Comparison of ENCODE assay signal across 12 mouse cellular contexts in the genomic region with DNA sequence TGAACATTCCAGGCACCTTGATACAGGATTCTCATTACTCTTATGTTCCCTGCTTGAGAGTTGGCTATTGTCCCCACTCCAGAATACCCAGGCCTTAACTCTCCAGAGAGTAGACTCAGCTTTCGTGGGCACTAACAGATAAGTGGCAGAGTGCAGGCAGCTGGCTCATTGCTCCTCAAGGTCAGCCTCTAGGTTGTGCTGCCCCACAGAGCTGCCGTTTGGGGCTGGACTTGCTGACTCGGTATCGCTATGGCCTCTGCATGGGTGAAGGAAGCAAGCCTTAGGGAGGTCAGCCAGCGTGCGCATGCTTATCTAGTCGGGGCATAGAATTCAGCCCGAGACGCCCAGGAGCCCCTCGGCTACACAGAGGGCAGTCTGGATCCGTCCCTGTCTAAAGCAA. TPM values are rescaled to one million over a fixed set of nuclear protein-coding genes. Genes with fewer than 3 reads are reported as not detected.
DNase-seq lines count a peak whose midpoint lies in the region; ATAC-seq and TF ChIP-seq lines count a peak whose summit lies in the region.
"Had no signal": no experiment of that assay in that cellular context is flagged by ENCODE, and none has a peak within 500 bp of the region (broad histone marks: within the 10 kb centered on the region; RNA-seq: fewer than 3 reads in every experiment).

No protein-coding gene starts in this region.

- no peak overlapping the region for H3K27ac ChIP-seq in intestine, embryonic 16.5 days (ENCODE audit: low read length)
- H3K27ac ChIP-seq in intestine, embryonic 15.5 days, result no peak overlapping the region
- peak overlapping the region; percentile 70 for H3K27ac ChIP-seq in heart, postnatal 0 days (ENCODE audit: low read depth)
- H3K27ac ChIP-seq in embryonic facial prominence, embryonic 10.5 days (replicated peaks), result no peak overlapping the region
- H3K27ac ChIP-seq: lung, embryonic 15.5 days had no signal

- WGBS in intestine, embryonic 16.5 days, result 71% methylated on average over 11 of the region's 11 CpGs
- WGBS in intestine, embryonic 15.5 days, result 81% methylated on average over 11 of the region's 11 CpGs
- WGBS in heart, postnatal 0 days, result 22% methylated on average over 11 of the region's 11 CpGs
- WGBS in embryonic facial prominence, embryonic 10.5 days, result 79% methylated on average over 11 of the region's 11 CpGs

- H3K9ac ChIP-seq in intestine, embryonic 16.5 days (ENCODE audit: low read depth, low read length), result no peak overlapping the region
- H3K9ac ChIP-seq in intestine, embryonic 15.5 days, result no peak overlapping the region
- no peak overlapping the region for H3K9ac ChIP-seq in heart, postnatal 0 days (replicated peaks; ENCODE audit: low read depth, low read length)
- H3K9ac ChIP-seq: lung, embryonic 15.5 days had no signal

- no peak overlapping the region for H3K4me2 ChIP-seq in intestine, embryonic 16.5 days (ENCODE audit: low read depth, low read length)
- H3K4me2 ChIP-seq in intestine, embryonic 15.5 days (replicated peaks), result no peak overlapping the region
- H3K4me2 ChIP-seq in heart, postnatal 0 days (ENCODE audit: low read depth, low read length), result no peak overlapping the region
- H3K4me2 ChIP-seq: lung, embryonic 15.5 days had no signal

- H3K36me3 ChIP-seq in intestine, embryonic 16.5 days (ENCODE audit: control insufficient read depth, insufficient read depth, low read length), result peaks cover 6% of the 10 kb centered on the region
- no peaks in the 10 kb centered on the region for H3K36me3 ChIP-seq in intestine, embryonic 15.5 days
- H3K36me3 ChIP-seq in heart, postnatal 0 days (replicated peaks; ENCODE audit: control insufficient read depth, insufficient read depth, low read length), result peaks cover 7% of the 10 kb centered on the region; the same call in 1 of the 2 replicates
- peaks cover 30% of the 10 kb centered on the region for H3K36me3 ChIP-seq in embryonic facial prominence, embryonic 10.5 days (replicated peaks)

- TF ChIP-seq EP300 in heart, postnatal 0 days (IDR thresholded peaks at IDR 0.05; ENCODE audit: low read depth), result no peak

- TF ChIP-seq CTCF in heart, postnatal 0 days (IDR thresholded peaks at IDR 0.05; ENCODE audit: low read depth), result peak; percentile 10; the same call in 1 of the 2 replicates

- H3K9me3 ChIP-seq in intestine, embryonic 16.5 days (ENCODE audit: control insufficient read depth, low read length), result no peaks in the 10 kb centered on the region; the same call in 1 of the 2 replicates
- H3K9me3 ChIP-seq in intestine, embryonic 15.5 days, result no peaks in the 10 kb centered on the region
- H3K9me3 ChIP-seq in heart, postnatal 0 days (replicated peaks; ENCODE audit: control insufficient read depth, low read length), result no peaks in the 10 kb centered on the region
- peaks cover 7% of the 10 kb centered on the region; the same call in 1 of the 2 replicates for H3K9me3 ChIP-seq in embryonic facial prominence, embryonic 10.5 days
- H3K9me3 ChIP-seq: lung, embryonic 15.5 days had no signal

- DNase-seq in testis, postnatal 14 days (ENCODE audit: low spot score), result peak; percentile 25
- no peak for DNase-seq in testis, postnatal 10 days (ENCODE audit: low spot score)
- peak; percentile 76 for DNase-seq in heart, postnatal 0 days (ENCODE audit: low spot score)
- no peak for DNase-seq in embryonic facial prominence, embryonic 10.5 days (ENCODE audit: low spot score)
- DNase-seq in lung, adult 18-20 months, result no peak
- DNase-seq in right cerebral cortex, postnatal 4 days, result no peak
- DNase-seq: cerebellum, adult 11-12 months had no signal

- peak; percentile 27; the same call in 1 of the 2 replicates for ATAC-seq in intestine, embryonic 16.5 days
- no peak for ATAC-seq in intestine, embryonic 15.5 days
- ATAC-seq in heart, postnatal 0 days (ENCODE audit: insufficient read depth, low read depth), result peak; percentile 88
- ATAC-seq: forebrain, embryonic 14.5 days had no signal

- H3K4me1 ChIP-seq in intestine, embryonic 16.5 days (ENCODE audit: control insufficient read depth, insufficient read depth, low read length), result no peaks in the 10 kb centered on the region; the same call in 1 of the 2 replicates
- H3K4me1 ChIP-seq in intestine, embryonic 15.5 days (replicated peaks), result 0 out of 2 replicates have a peak, but pooled peaks cover 2% of the 10 kb centered on the region
- H3K4me1 ChIP-seq in heart, postnatal 0 days (ENCODE audit: control insufficient read depth, insufficient read depth), result peaks cover 13% of the 10 kb centered on the region
- peaks cover 14% of the 10 kb centered on the region for H3K4me1 ChIP-seq in embryonic facial prominence, embryonic 10.5 days

- H3K4me3 ChIP-seq in intestine, embryonic 16.5 days (ENCODE audit: low read length), result no peak overlapping the region
- no peak overlapping the region for H3K4me3 ChIP-seq in intestine, embryonic 15.5 days (replicated peaks)
- H3K4me3 ChIP-seq in heart, postnatal 0 days (ENCODE audit: low read depth, low read length), result no peak overlapping the region
- no peak overlapping the region for H3K4me3 ChIP-seq in embryonic facial prominence, embryonic 10.5 days
- H3K4me3 ChIP-seq: lung, embryonic 15.5 days; myocyte had no signal

- H3K27me3 ChIP-seq in intestine, embryonic 16.5 days (replicated peaks; ENCODE audit: control insufficient read depth, insufficient read depth, low read length), result no peaks in the 10 kb centered on the region
- H3K27me3 ChIP-seq in intestine, embryonic 15.5 days (replicated peaks), result no peaks in the 10 kb centered on the region
- no peaks in the 10 kb centered on the region for H3K27me3 ChIP-seq in heart, postnatal 0 days (ENCODE audit: control insufficient read depth, insufficient read depth, low read length)
- H3K27me3 ChIP-seq in embryonic facial prominence, embryonic 10.5 days (replicated peaks; ENCODE audit: low read depth, poor library complexity, severe bottlenecking), result no peaks in the 10 kb centered on the region
- H3K27me3 ChIP-seq: lung, embryonic 15.5 days had no signal

RNA-seq across cellular contexts. Expression of a gene that starts 13.3 kb away (rescaled TPM):
- 80.5 and 86.7 TPM in 2 replicates for polyA plus RNA-seq in intestine, embryonic 16.5 days (2015; fragmentation: Nextera tagmentation; extraction: Ambion mirVana)
- polyA plus RNA-seq in intestine, embryonic 15.5 days (2015; fragmentation: Nextera tagmentation; extraction: Ambion mirVana), result 89.0 and 93.3 TPM in 2 replicates
- 36.8 and 162 TPM in 2 replicates for total RNA-seq in heart, postnatal 0 days (2014; rRNA removed; ENCODE audit: low replicate concordance)
- polyA plus RNA-seq in heart, postnatal 0 days (2015; fragmentation: Nextera tagmentation; extraction: Ambion mirVana), result 47.5 and 50.3 TPM in 2 replicates
- 45.7 and 46.6 TPM in 2 replicates for polyA plus RNA-seq in embryonic facial prominence, embryonic 10.5 days (2016; fragmentation: Nextera tagmentation; extraction: Ambion mirVana)

Comparison
In these comparisons a context has a peak if more than half of its experiments do, and no peak if none do; other contexts are left out.
1. DNase-seq: peak in testis, postnatal 14 days (single experiment) and heart, postnatal 0 days (single experiment); none in testis, postnatal 10 days (single experiment), embryonic facial prominence, embryonic 10.5 days (single experiment), lung, adult 18-20 months (0 of 2) and right cerebral cortex, postnatal 4 days (single experiment).